Mouse (Mus musculus): ENCODE measurements around the gene Nptn. TPM values are rescaled to one million over a fixed set of nuclear protein-coding genes. Genes with fewer than 3 reads are reported as not detected.

Nptn gene
- total and polyA plus RNA-seq, 2 experiments from 2014 or later = 236 to 298 TPM

DNA sequence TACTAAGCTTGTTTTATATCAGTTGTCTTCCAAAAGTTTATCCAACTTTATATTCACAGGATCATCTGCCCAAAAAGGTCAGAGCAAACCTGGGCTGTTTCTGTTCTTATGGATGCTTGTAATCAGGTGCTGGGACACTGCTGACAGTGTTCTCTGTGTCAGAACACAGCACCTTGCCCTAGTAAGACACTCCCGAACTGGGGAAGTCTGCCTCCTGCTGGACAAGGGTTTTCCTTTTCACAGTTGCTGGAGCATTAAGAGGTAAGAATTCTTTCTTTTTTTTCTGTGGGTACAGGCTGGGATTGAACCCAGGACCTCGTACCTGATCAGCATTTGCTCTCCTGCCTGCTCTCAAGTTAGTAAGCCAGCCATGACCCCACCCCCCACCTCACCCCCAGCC, 74.4 kb downstream of the Nptn start:
- Histone ChIP-seq H3K36me3 (ENCODE audit: insufficient read depth) (0 out of 2 replicates have a peak, but pooled peaks cover 15% of the 10 kb centered on the region), H3K4me2 (ENCODE audit: low read depth) (no peak overlapping the region), H3K27me3 (ENCODE audit: insufficient read depth, low read length) (no peaks in the 10 kb centered on the region), H3K9me3 (ENCODE audit: low read length) (no peaks in the 10 kb centered on the region), H3K27ac (ENCODE audit: low read depth, low read length) (no peak overlapping the region), H3K9ac (no peak overlapping the region), H3K4me1 (ENCODE audit: insufficient read depth) (no peaks in the 10 kb centered on the region), H3K4me3 (ENCODE audit: low read depth, low read length) (no peak overlapping the region)
- WGBS = 64% methylated on average over 2 of the region's 2 CpGs
- no peak for ATAC-seq
- peak; percentile 27 for DNase-seq
- peak; percentile 49 for TF ChIP-seq CTCF (IDR thresholded peaks at IDR 0.05; ENCODE audit: low read depth)

GRCm38 (mm10) chr9:58656824-58657223, 74.8 kb downstream of the Nptn start:
- Histone ChIP-seq H3K9ac (no peak overlapping the region), H3K27me3 (ENCODE audit: insufficient read depth, low read length) (no peaks in the 10 kb centered on the region), H3K4me1 (ENCODE audit: insufficient read depth) (no peaks in the 10 kb centered on the region), H3K4me2 (ENCODE audit: low read depth) (no peak overlapping the region), H3K36me3 (ENCODE audit: insufficient read depth) (0 out of 2 replicates have a peak, but pooled peaks cover 15% of the 10 kb centered on the region), H3K9me3 (ENCODE audit: low read length) (no peaks in the 10 kb centered on the region), H3K4me3 (ENCODE audit: low read depth, low read length) (no peak overlapping the region), H3K27ac (ENCODE audit: low read depth, low read length) (no peak overlapping the region)
- DNase-seq = no peak
- 85% methylated on average over 2 of the region's 2 CpGs for WGBS
- TF ChIP-seq CTCF (IDR thresholded peaks at IDR 0.05; ENCODE audit: low read depth) = no peak
- ATAC-seq = no peak

DNA sequence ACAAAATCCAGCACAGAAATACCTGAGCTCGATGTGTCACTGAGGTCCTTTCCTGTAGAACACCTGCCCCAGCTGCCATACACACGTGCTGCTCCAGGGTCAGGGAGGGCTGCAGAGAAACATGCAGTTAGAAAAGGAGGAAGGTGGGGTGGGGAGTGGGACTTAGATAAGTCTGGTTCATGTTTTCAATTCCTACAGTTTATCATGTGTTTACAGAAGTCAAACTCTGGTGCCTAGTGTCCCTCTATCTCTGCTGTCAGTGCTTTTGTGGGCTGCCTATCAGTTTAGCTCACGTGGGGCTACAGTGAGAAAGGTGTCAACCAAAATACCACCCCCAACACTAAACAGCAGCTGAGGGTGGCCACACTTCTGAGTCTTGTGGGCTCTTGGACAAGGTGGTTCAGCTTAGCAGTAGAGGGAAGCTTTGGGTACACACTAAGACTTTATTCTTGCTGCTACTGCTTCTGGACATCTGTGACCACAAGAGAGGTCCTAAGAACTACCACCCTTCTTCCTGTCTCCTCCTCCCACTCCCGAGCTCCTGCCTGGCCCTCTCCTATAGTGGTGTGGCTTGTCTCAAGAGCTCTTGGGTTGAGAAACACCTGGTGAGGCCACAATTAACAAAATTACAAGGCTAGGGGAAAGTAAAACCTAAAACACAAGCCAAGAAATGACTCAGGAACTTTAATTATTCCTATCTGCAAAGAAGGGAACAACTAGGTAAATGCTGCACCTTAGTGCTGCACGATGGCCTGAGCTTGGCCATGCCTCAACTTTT, 75.9 kb downstream of the Nptn start:
- WGBS = 92% methylated on average over 5 of the region's 5 CpGs

DNA sequence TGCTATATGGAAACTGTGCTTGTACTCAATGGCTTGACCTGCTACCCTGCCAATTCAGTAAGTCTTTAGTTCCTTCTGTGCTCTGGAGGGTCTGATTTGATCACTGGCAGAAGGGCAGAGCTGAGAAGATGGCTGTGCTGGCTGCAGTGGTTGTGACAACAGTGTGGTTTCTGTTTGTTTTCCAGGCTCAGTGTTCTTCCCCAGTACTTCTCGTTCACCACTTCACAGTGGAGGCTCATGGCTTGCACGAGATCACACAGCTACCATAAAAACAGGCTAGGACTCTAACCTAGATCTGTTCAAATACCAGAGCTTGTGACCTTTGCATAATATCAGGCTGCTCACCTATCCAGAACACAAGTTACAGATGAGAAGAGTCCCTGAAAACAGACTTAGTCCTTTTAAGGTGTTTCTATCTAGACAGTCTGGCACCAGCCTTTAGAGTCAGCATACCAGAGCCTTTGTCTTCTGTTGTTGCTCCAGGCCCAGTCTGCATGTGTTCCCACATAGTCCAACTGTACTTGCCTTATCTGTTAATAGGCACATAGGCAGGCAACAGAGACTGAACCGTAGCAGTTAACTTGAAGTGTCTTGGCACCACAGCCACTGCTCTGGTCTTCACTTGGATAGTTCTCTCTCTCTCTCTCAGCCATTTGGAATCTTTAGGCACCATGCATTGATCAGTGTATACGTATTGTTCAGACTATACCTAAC, 76.7 kb downstream of the Nptn start:
- Histone ChIP-seq H3K9ac (no peak overlapping the region), H3K4me3 (ENCODE audit: low read depth, low read length) (no peak overlapping the region), H3K9me3 (ENCODE audit: low read length) (no peaks in the 10 kb centered on the region), H3K27ac (ENCODE audit: low read depth, low read length) (no peak overlapping the region), H3K36me3 (ENCODE audit: insufficient read depth) (peaks cover 23% of the 10 kb centered on the region; the same call in 1 of the 2 replicates), H3K4me2 (ENCODE audit: low read depth) (no peak overlapping the region), H3K4me1 (ENCODE audit: insufficient read depth) (no peaks in the 10 kb centered on the region), H3K27me3 (ENCODE audit: insufficient read depth, low read length) (no peaks in the 10 kb centered on the region)
- no peak for TF ChIP-seq CTCF (IDR thresholded peaks at IDR 0.05; ENCODE audit: low read depth)
- 90% methylated on average over 4 of the region's 4 CpGs for WGBS
- ATAC-seq = no peak
- no peak for DNase-seq

More for the DNA sequence above, 75.9 kb downstream of the Nptn start:
- no peak for DNase-seq
- no peak for TF ChIP-seq CTCF (IDR thresholded peaks at IDR 0.05; ENCODE audit: low read depth)
- Histone ChIP-seq H3K9ac (no peak overlapping the region), H3K27ac (ENCODE audit: low read depth, low read length) (no peak overlapping the region), H3K4me1 (ENCODE audit: insufficient read depth) (no peaks in the 10 kb centered on the region), H3K36me3 (ENCODE audit: insufficient read depth) (peaks cover 23% of the 10 kb centered on the region; the same call in 1 of the 2 replicates), H3K4me3 (ENCODE audit: low read depth, low read length) (no peak overlapping the region), H3K9me3 (ENCODE audit: low read length) (no peaks in the 10 kb centered on the region), H3K4me2 (ENCODE audit: low read depth) (no peak overlapping the region), H3K27me3 (ENCODE audit: insufficient read depth, low read length) (no peaks in the 10 kb centered on the region)
- no peak for ATAC-seq

DNA sequence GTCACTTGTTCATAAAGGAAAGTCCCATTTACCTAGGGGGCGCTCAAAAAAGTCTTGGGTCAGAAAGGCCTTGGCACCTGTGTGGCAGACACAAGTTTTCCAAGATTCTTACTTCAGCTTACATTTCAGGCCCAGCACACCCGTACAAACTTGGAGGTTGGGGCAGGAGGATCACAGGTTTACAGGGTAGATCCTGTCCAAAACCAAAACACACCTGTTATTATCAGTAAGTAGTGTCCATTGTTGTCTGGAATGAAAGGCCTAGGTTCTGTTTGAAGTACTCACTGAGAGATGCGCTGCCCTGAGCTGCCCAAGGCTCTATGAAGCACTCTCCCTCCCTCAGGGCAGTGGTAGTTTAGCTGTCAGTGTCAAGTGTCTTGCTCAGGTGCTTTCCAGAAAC, 77.3 kb downstream of the Nptn start:
- H3K27ac ChIP-seq (ENCODE audit: low read depth, low read length) = no peak overlapping the region
- TF ChIP-seq CTCF (IDR thresholded peaks at IDR 0.05; ENCODE audit: low read depth) = no peak
- no peak overlapping the region for H3K4me2 ChIP-seq (ENCODE audit: low read depth)
- H3K9ac ChIP-seq = no peak overlapping the region
- no peaks in the 10 kb centered on the region for H3K4me1 ChIP-seq (ENCODE audit: insufficient read depth)
- H3K36me3 ChIP-seq (ENCODE audit: insufficient read depth) = peaks cover 23% of the 10 kb centered on the region; the same call in 1 of the 2 replicates
- ATAC-seq = no peak
- no peak overlapping the region for H3K4me3 ChIP-seq (ENCODE audit: low read depth, low read length)
- WGBS = 90% methylated on average over 3 of the region's 3 CpGs
- DNase-seq = no peak
- H3K27me3 ChIP-seq (ENCODE audit: insufficient read depth, low read length) = no peaks in the 10 kb centered on the region
- no peaks in the 10 kb centered on the region for H3K9me3 ChIP-seq (ENCODE audit: low read length)

- no peak for DNase-seq
- TF ChIP-seq CTCF (IDR thresholded peaks at IDR 0.05; ENCODE audit: low read depth) = no peak
- no peaks in the 10 kb centered on the region for H3K27me3 ChIP-seq (ENCODE audit: insufficient read depth, low read length)
- no peak for ATAC-seq
- no peak overlapping the region for H3K9ac ChIP-seq
- no peak overlapping the region for H3K4me2 ChIP-seq (ENCODE audit: low read depth)
- no peaks in the 10 kb centered on the region for H3K4me1 ChIP-seq (ENCODE audit: insufficient read depth)
- H3K27ac ChIP-seq (ENCODE audit: low read depth, low read length) = no peak overlapping the region
- no peaks in the 10 kb centered on the region for H3K9me3 ChIP-seq (ENCODE audit: low read length)
- H3K36me3 ChIP-seq (ENCODE audit: insufficient read depth) = peaks cover 20% of the 10 kb centered on the region; the same call in 1 of the 2 replicates
- no peak overlapping the region for H3K4me3 ChIP-seq (ENCODE audit: low read depth, low read length)
- WGBS = 90% methylated on average over 9 of the region's 9 CpGs
Observed at GRCm38 (mm10) chr9:58659989-58660388, 77.9 kb downstream of the Nptn start.

DNA sequence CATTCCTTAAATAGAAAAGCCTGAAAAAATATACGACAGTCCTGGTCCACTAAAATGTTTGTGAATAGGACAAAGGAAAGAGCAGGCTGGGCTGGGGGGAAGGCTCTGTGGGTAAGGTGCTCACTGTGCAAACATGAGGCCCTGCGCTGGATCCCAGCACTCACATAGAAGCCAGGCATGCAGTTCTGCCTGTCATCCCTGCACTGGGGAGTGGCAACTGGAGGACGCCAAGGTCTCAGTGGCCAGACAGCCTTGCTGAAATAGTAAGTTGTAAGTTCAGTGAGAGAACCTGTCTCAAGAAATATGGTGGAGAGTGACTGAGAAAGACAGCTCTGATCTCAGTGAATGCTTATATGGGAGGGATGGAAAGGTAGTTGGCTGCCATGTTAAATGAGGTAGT, 78.6 kb downstream of the Nptn start:
- no peak for TF ChIP-seq CTCF (IDR thresholded peaks at IDR 0.05; ENCODE audit: low read depth)
- H3K36me3 ChIP-seq (ENCODE audit: insufficient read depth) = peaks cover 22% of the 10 kb centered on the region; the same call in 1 of the 2 replicates
- DNase-seq = no peak
- H3K9me3 ChIP-seq (ENCODE audit: low read length) = no peaks in the 10 kb centered on the region
- H3K9ac ChIP-seq = no peak overlapping the region
- no peak overlapping the region for H3K4me3 ChIP-seq (ENCODE audit: low read depth, low read length)
- H3K27ac ChIP-seq (ENCODE audit: low read depth, low read length) = no peak overlapping the region
- ATAC-seq = no peak
- H3K4me1 ChIP-seq (ENCODE audit: insufficient read depth) = no peaks in the 10 kb centered on the region
- WGBS = 87% methylated on average over 3 of the region's 3 CpGs
- no peaks in the 10 kb centered on the region for H3K27me3 ChIP-seq (ENCODE audit: insufficient read depth, low read length)
- H3K4me2 ChIP-seq (ENCODE audit: low read depth) = no peak overlapping the region

Measured in forebrain, postnatal 0 days (tissue).